Mouse (Mus musculus) spleen, adult 18-20 months (tissue): ENCODE measurements around the gene Epgn.

Experiments
- DNase-seq, 2 experiments: peaks; one replicate each; pipeline ENCODE4 v3.0.0; 2022; ENCODE audit warnings: mixed read lengths in 2 of 2

Epgn gene

GRCm38 (mm10) chr5:91027164-91027563, at the start of gene Epgn:
TSS of gene Epgn (plus strand) at chr5:91027464.
- no peak for DNase-seq

- DNase-seq, result no peak
Observed at GRCm38 (mm10) chr5:90980297-90980696, 47.0 kb upstream of the Epgn start.

- DNase-seq, result no peak
Observed at GRCm38 (mm10) chr5:90987605-90988004, 39.7 kb upstream of the Epgn start.

GRCm38 (mm10) chr5:90988149-90988548, 39.1 kb upstream of the Epgn start:
- DNase-seq, result no peak

- no peak for DNase-seq
Observed at GRCm38 (mm10) chr5:90988592-90988991, 38.7 kb upstream of the Epgn start.

GRCm38 (mm10) chr5:90999942-91000341, 27.3 kb upstream of the Epgn start:
- DNase-seq, result no peak

- no peak for DNase-seq
Observed at GRCm38 (mm10) chr5:91015216-91015615, 12.0 kb upstream of the Epgn start.

- no peak for DNase-seq
Observed at GRCm38 (mm10) chr5:91023114-91023513, 4.2 kb upstream of the Epgn start.

GRCm38 (mm10) chr5:91027840-91028239, 576 bp downstream of the Epgn start:
- no peak for DNase-seq

GRCm38 (mm10) chr5:91030629-91031028, 3.4 kb downstream of the Epgn start:
- no peak for DNase-seq

- DNase-seq, result no peak
Observed at GRCm38 (mm10) chr5:91035341-91035740, 8.1 kb downstream of the Epgn start.

- no peak for DNase-seq
Observed at GRCm38 (mm10) chr5:91036628-91037027, 9.4 kb downstream of the Epgn start.

GRCm38 (mm10) chr5:91037756-91038155, 10.5 kb downstream of the Epgn start:
- DNase-seq, result no peak

- DNase-seq, result no peak
Observed at GRCm38 (mm10) chr5:91038547-91038946, 11.3 kb downstream of the Epgn start.

- DNase-seq, result no peak
Observed at GRCm38 (mm10) chr5:91038963-91039362, 11.7 kb downstream of the Epgn start.

GRCm38 (mm10) chr5:91047987-91048386, 20.7 kb downstream of the Epgn start:
- DNase-seq, result no peak

- DNase-seq, result no peak
Observed at GRCm38 (mm10) chr5:91048397-91048796, 21.1 kb downstream of the Epgn start.

GRCm38 (mm10) chr5:91072340-91072739, 45.1 kb downstream of the Epgn start:
- no peak for DNase-seq

GRCm38 (mm10) chr5:91073626-91074025, 46.4 kb downstream of the Epgn start:
- no peak for DNase-seq

GRCm38 (mm10) chr5:91074026-91074425, 46.8 kb downstream of the Epgn start:
- DNase-seq, result no peak

GRCm38 (mm10) chr5:91074450-91074950, 47.2 kb downstream of the Epgn start, which contains the start of gene Ereg:
TSS of gene Ereg (plus strand) at chr5:91074622.
- DNase-seq, result peak in 1 of 2 experiments; percentile 4

GRCm38 (mm10) chr5:91075021-91075420, 47.8 kb downstream of the Epgn start:
- no peak for DNase-seq

GRCm38 (mm10) chr5:91083016-91083415, 55.8 kb downstream of the Epgn start:
- no peak for DNase-seq
